1 mouse cellular context compared by ENCODE assay signal in genomic region chr3:51230146-51230835, GRCm38 (mm10).
TF ChIP-seq lines count a peak whose summit lies in the region.

No protein-coding gene starts in this region.

TF ChIP-seq in MEL, 35 proteins besides CTCF, POLR2A, EP300 and RAD21 (continued from another document):
- no peak for TF ChIP-seq MAZ (IDR thresholded peaks at IDR 0.05; ENCODE audit: low read depth, low read length)
- no peak for TF ChIP-seq CHD1 (IDR thresholded peaks at IDR 0.05; ENCODE audit: low read depth, low read length)
- no peak for TF ChIP-seq CHD2 (IDR thresholded peaks at IDR 0.05; ENCODE audit: low read length)
